Mouse (Mus musculus) midbrain, embryonic 11.5 days (tissue): ENCODE data around the gene Large1. TPM values are rescaled to one million over a fixed set of nuclear protein-coding genes. Genes with fewer than 3 reads are reported as not detected.
"Not testable (repeated sequence)": the region's sequence is repeated elsewhere in the genome, so short reads cannot be mapped to it uniquely, and the experiment has no call there.

ENCODE experiments used
- ATAC-seq: fragments of 200-750 bp; cut with Nextera tagmentation; 2 replicates; pipeline ENCODE4 v1.8.0; 2017; ENCODE audit warnings: moderate TSS enrichment, moderate library complexity; ENCODE audit not compliant: low FRiP score
- DNase-seq: peaks from one replicate; pipeline ENCODE4 v3.0.0; 2015; ENCODE audit warnings: low spot score; ENCODE audit errors: missing footprints
- H3K27ac ChIP-seq: fragments of 300-500 bp; sonication (generic); 2 replicates; pipeline ENCODE4 v1.5.1; 2014; ENCODE audit warnings: low read depth, low read length
- H3K27me3 ChIP-seq: fragments of 300-500 bp; sonication (generic); 2 replicates; pipeline ENCODE4 v1.6.1; 2014; ENCODE audit warnings: mild to moderate bottlenecking, low read length, moderate library complexity, mixed read lengths; ENCODE audit not compliant: control insufficient read depth, insufficient read depth
- H3K36me3 ChIP-seq: fragments of 300-500 bp; sonication (generic); 2 replicates; pipeline ENCODE4 v1.6.1; 2014; ENCODE audit warnings: mild to moderate bottlenecking, low read length, moderate library complexity, mixed read lengths; ENCODE audit not compliant: control insufficient read depth, insufficient read depth
- H3K4me1 ChIP-seq: fragments of 300-500 bp; sonication (generic); 2 replicates; pipeline ENCODE4 v1.6.1; 2014; ENCODE audit warnings: low read length; ENCODE audit not compliant: control insufficient read depth, insufficient read depth
- H3K4me2 ChIP-seq: fragments of 300-500 bp; sonication (generic); 2 replicates; pipeline ENCODE4 v1.6.1; 2014; ENCODE audit warnings: mild to moderate bottlenecking, moderate library complexity
- H3K4me3 ChIP-seq: fragments of 300-500 bp; sonication (generic); 2 replicates; pipeline ENCODE4 v1.5.1; 2014; ENCODE audit warnings: low read depth, low read length
- H3K9ac ChIP-seq: fragments of 300-500 bp; sonication (generic); 2 replicates; pipeline ENCODE4 v1.6.1; 2014; ENCODE audit warnings: low read length
- H3K9me3 ChIP-seq: fragments of 300-500 bp; sonication (generic); 2 replicates; pipeline ENCODE4 v1.6.1; 2016; ENCODE audit warnings: low read length; ENCODE audit not compliant: control insufficient read depth
- whole genome bisulfite sequencing: fragments of 180-500 bp; shearing (Covaris S2); extraction: QIAGEN DNeasy Blood & Tissue Kit; methylation state at CpG from one replicate; pipeline ENCODE4 v1.1.7; 2014; 5-methylcytosine and 5-hydroxymethylcytosine counted together
- polyA plus RNA-seq: library from polyadenylated mRNA; unstranded; fragments of >200 nt; fragmentation: Nextera tagmentation; extraction: Ambion mirVana; gene quantifications from 2 replicates; pipeline ENCODE4 v1.2.1, GENCODE M21; 2014

Large1 gene
- polyA plus RNA-seq = 8.4 and 10.5 TPM in 2 replicates

DNA sequence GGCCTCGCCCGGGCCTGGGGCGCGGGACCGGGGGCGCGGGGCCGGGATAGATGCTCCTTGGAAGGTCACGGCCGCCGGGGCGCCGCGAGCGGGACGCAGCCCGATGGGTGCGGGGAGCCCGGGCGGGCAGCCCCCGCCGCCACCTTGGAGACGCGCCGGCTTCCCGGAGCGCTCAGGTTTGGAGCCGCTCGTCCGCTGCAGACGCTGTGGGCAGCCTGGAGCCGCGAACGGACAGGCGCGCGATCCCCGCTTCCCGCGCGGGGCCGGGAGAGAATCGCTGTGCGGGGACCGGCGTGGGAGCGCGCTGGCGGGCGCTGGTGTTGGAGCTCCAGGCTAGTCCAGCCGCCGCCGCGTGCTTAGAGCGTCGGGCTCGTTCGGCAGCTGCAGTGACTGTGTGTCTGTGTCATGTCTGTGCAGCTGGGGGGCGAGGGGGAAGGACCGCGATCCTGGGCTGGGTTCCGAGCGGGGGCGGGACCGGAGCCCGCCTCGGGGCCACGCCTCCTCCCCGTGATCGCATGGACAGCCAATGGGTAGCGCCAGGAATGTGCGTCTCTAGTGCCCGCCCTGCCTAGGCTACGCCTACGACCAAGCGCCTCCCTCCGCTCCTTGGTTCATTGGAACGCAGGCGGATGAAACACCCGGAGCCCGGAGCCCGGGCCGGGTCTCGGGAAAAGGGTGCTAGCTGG lies at the start of gene Large1:
Gene Large1 (minus strand): TSS at position 433 of the 686 bp plus-strand sequence.
- Histone ChIP-seq H3K36me3 (no peaks in the 10 kb centered on the region), H3K4me1 (peaks cover 11% of the 10 kb centered on the region), H3K27ac (peak within 1 kb of the TSS; percentile 89), H3K9me3 (no peaks in the 10 kb centered on the region), H3K9ac (peak within 1 kb of the TSS; percentile 92), H3K4me3 (peak within 1 kb of the TSS; percentile 89), H3K4me2 (peak within 1 kb of the TSS; percentile 85), H3K27me3 (no peaks in the 10 kb centered on the region)
- peak; percentile 98 for DNase-seq
- 1% methylated on average over 66 of the region's 84 CpGs for WGBS
- ATAC-seq = peak; percentile 98

DNA sequence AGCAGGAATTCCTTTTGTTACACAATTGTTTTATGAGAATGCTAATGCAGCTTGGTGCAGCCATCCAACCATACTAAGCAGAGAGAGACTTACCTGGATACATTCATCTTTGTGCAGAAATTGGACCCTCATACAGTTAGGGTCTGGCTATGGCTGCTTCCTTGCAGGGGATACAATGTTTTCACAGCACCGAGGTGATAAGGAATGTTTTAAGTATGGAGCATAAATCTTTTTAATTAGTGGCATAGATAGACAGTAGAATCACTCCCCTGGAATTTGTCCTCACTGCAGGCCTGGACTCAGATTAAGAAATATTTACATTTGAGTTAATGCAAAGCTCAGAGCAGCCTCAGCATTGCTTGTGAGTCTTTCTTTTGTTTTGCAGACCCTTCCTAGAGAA lies 47.0 kb upstream of the Large1 start:
- Histone ChIP-seq H3K4me2 (no peak overlapping the region), H3K36me3 (no peaks in the 10 kb centered on the region), H3K27ac (no peak overlapping the region), H3K4me1 (no peaks in the 10 kb centered on the region), H3K9me3 (no peaks in the 10 kb centered on the region), H3K9ac (no peak overlapping the region), H3K4me3 (no peak overlapping the region), H3K27me3 (no peaks in the 10 kb centered on the region)
- WGBS = 73% methylated on average over 1 of the region's 1 CpGs
- DNase-seq (no peak), ATAC-seq (no peak)

DNA sequence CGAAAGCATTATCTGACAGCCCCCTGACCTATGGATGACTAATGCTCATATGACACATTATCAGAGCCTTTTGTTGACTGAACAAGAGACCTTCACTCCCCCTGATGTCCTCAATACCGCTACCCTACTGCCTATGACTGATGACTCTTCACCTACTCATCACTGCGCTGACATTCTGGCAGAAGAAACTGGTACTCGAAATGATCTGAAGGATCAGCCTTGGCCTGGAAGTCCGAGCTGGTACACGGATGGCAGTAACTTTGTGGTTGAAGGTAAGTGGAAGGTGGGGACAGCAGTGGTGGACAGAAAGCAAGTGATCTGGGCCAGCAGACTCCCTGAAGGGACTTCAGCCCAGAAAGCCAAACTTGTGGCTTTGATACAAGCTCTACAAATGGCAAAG lies 19.7 kb upstream of the Large1 start:
- not testable (repeated sequence) for H3K9me3 ChIP-seq, H3K9ac ChIP-seq, H3K36me3 ChIP-seq, DNase-seq, H3K4me1 ChIP-seq, H3K27me3 ChIP-seq, ATAC-seq, H3K4me3 ChIP-seq, H3K4me2 ChIP-seq, H3K27ac ChIP-seq
- 91% methylated on average over 6 of the region's 6 CpGs for WGBS

DNA sequence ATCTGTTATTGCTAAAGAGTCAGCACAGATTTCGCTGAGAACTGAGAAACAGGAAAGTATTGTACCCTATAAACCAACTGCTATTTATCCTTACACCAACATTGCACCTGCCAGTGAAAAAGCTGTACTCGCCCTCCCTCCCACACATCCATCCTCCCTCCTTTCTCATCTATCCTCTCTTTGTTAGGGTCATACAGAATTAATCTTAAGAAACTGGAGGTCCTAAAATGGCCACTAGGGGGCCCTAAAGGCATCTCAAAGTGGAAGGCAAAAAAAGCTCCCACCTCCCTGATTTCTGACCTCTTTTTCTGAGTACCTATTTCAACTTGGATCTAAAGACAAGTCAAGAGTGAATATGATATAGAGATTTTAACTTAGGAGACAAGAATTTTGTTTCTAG lies 2.6 kb upstream of the Large1 start:
- no peak overlapping the region for H3K27ac ChIP-seq
- DNase-seq (peak; percentile 97), ATAC-seq (no peak)
- peaks cover 8% of the 10 kb centered on the region for H3K4me1 ChIP-seq
- no peaks in the 10 kb centered on the region for H3K36me3 ChIP-seq
- no peak overlapping the region for H3K4me3 ChIP-seq
- H3K9me3 ChIP-seq = no peaks in the 10 kb centered on the region
- no peaks in the 10 kb centered on the region for H3K27me3 ChIP-seq
- WGBS = 25% methylated on average over 2 of the region's 2 CpGs
- H3K4me2 ChIP-seq = no peak overlapping the region
- H3K9ac ChIP-seq = no peak overlapping the region

DNA sequence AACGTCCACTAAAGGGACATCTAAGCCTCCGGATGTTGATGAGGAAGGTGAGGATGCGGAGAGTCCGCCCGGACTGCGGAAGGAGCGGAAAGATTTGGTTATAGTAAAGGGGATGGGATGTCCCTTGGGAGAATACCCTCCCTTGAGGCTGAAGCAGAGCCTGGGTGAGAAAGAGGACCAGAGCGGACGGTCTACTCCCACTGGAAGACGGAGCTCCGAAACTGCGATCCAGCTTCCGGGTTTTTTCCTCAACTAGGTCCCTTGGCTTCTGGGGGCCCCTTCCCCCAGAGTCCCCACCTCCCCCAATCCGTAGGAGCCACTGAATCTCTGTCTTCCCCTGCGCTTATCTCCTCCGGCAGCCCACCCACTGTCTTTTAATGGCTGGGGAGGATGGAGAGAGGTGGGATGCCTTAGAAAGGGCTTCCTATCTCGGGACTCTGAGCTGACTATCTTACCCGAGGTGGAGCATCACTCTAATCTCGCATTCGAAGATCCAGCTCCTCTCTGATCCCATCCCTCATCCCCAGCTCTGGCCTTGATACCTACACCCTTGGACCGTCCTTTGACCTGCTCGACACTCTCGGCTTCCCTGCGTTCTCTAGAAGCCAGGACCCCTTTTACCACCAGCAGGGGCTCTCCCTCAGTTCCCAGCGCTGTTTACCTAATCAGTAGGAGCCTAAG lies 1.0 kb upstream of the Large1 start:
- Histone ChIP-seq H3K9me3 (no peaks in the 10 kb centered on the region), H3K4me1 (peaks cover 11% of the 10 kb centered on the region), H3K4me3 (peak overlapping the region; percentile 89), H3K27me3 (no peaks in the 10 kb centered on the region), H3K4me2 (peak overlapping the region; percentile 85), H3K27ac (peak overlapping the region; percentile 41), H3K36me3 (no peaks in the 10 kb centered on the region), H3K9ac (peak overlapping the region; percentile 70)
- ATAC-seq = peak; percentile 35
- WGBS = 0% methylated on average over 25 of the region's 25 CpGs
- DNase-seq = peak; percentile 97

DNA sequence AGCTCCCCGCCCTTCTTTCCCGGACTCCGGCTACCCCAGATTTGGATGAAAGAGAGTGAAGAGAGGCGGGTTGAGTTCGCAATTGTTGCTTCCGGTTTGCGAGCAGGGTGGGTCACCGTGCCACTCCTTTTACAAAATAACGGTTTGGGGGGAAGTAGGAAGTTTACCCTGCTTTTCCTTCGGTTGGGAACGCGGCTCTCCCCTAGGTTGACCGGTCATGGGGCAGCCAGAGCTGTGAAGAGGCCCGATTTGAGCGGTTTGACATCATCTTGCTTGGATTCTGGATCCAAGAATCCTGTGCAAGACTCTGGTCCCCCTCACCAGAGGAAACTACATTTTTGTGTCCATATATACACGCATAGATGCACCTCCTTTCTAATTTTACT lies 447 bp upstream of the Large1 start:
- peak overlapping the region; percentile 85 for H3K4me2 ChIP-seq
- H3K4me1 ChIP-seq = peaks cover 11% of the 10 kb centered on the region
- peak overlapping the region; percentile 70 for H3K9ac ChIP-seq
- peak; percentile 51 for ATAC-seq
- H3K27me3 ChIP-seq = no peaks in the 10 kb centered on the region
- peak overlapping the region; percentile 41 for H3K27ac ChIP-seq
- no peaks in the 10 kb centered on the region for H3K36me3 ChIP-seq
- WGBS = under 1% methylated on average over 16 of the region's 16 CpGs
- peak overlapping the region; percentile 89 for H3K4me3 ChIP-seq
- DNase-seq = no peak
- no peaks in the 10 kb centered on the region for H3K9me3 ChIP-seq

DNA sequence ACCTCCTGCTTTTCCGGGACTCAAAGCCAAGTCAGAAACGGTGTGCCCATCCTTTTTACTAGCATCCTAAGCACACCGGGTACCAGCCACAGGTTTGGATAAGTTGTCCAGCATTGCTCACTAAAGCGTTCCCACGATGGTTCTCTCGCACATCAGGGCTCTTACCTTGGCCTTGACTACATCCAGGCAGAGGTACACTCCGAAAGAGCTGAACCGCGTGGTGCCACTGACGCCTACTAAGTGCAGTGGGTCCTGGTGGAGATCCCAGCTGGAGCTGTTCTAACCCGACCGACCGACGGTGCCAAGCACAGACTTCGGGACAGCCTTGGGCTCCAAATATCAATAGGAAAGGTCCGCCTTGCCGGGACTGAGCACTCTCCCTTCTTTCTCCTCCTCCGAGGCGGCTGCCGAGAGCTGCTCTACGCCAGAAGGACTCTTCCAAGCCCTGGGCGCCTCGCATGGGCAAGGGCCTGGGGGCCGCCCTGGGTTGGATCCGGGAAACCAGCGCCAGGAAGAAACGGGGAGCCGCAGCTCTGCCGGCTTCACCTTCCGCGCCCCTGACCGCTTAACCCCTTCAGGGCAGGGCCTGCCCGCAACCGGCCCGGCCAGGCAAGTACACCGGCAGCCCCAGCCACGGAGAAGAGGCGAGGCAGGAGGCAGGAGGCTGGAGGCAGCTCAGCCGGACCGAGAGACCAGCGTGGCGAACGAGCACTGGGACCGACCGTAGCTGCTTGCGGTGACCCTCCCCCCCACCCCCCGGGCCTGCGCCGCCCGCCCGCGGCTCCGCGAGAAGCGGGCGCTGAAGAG lies 836 bp downstream of the Large1 start:
- Histone ChIP-seq H3K36me3 (no peaks in the 10 kb centered on the region), H3K27me3 (no peaks in the 10 kb centered on the region), H3K4me1 (peaks cover 11% of the 10 kb centered on the region), H3K9me3 (no peaks in the 10 kb centered on the region), H3K27ac (peak overlapping the region; percentile 89), H3K4me3 (peak overlapping the region; percentile 89), H3K9ac (peak overlapping the region; percentile 92), H3K4me2 (peak overlapping the region; percentile 85)
- ATAC-seq = peak; percentile 47
- 0% methylated on average over 45 of the region's 56 CpGs for WGBS
- DNase-seq = peak; percentile 94

DNA sequence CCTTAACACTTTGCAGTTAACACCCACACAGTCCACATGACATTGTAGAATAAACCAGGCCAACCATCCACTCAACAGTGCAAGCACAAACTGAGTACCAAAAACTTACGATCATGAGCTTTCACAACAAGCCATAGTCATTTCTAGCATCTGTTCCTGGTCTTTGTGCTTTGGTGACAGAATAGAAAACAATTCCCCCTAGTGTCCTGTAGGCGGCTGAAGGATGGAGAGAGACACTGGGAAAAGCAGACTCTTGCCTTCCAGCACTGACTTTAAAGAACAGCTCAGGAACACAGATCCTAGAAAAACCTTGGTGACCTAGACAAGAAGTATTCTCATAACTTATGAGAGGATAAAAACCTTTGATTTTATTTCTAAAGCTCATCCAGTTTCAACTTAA lies 3.0 kb downstream of the Large1 start:
- Histone ChIP-seq H3K27me3 (no peaks in the 10 kb centered on the region), H3K9me3 (no peaks in the 10 kb centered on the region), H3K4me1 (peaks cover 11% of the 10 kb centered on the region), H3K4me3 (no peak overlapping the region), H3K36me3 (no peaks in the 10 kb centered on the region), H3K4me2 (no peak overlapping the region), H3K27ac (no peak overlapping the region), H3K9ac (no peak overlapping the region)
- ATAC-seq = no peak
- WGBS = 32% methylated on average over 2 of the region's 2 CpGs
- peak; percentile 90 for DNase-seq
